Mouse (Mus musculus) yolk sac, embryonic 10.5 days (tissue): ENCODE measurements around the gene Med11.
"Not testable (repeated sequence)": the region's sequence is repeated elsewhere in the genome, so short reads cannot be mapped to it uniquely, and the experiment has no call there.

Source experiments
- DNase-seq: peaks from one replicate; pipeline ENCODE4 v3.0.0-alpha.2; 2017; ENCODE audit warnings: low spot score

Gene Med11

GRCm38 (mm10) chr11:70451797-70452498, at the start of gene Med11:
TSS of gene Med11 (plus strand) at chr11:70451919.
- DNase-seq, result peak; percentile 99

DNA sequence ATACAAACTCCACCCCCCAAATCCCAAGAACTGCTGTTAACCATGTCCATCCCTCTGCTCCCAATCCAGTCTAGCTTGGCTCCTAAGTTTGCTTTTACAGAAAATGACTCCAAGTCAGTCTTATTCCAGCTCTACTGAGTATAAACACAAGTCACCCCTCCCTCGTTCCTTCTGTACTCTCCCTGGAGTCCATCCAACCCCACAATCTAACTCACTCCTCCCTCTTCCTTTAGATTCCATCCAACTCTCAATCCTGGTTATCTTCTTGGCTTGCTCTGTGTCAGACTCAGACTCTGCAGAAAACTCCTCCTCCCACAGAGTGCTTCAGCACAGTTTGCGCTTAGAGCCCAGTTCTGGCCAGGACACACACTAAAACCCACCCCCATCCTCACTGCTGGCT, 48.1 kb upstream of the Med11 start:
- DNase-seq, result no peak

- peak; percentile 98 for DNase-seq
Measured at GRCm38 (mm10) chr11:70409594-70410296, 42.0 kb upstream of the Med11 start, which contains the start of gene Pelp1. TSS of gene Pelp1 (minus strand) at chr11:70410031.

- no peak for DNase-seq
Measured at GRCm38 (mm10) chr11:70410297-70410643, 41.4 kb upstream of the Med11 start.

DNA sequence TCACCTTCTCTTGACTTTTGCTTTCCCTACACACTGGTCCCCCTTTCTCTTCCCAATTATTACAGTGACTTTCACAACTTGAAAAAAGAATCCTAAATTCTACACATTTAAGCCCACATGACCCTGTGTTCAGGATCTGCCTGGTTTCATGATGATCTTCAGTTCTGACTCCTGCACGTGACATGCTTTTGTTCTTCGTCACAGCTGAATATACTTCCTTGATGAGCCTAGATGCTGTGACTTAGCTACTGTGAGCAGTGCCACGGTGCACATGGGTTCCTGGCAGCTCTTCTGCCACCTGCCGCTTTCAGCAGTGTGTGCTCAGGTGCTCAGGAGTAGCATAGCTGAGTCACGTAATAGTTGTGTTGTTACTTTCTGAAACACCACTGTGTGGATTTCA, 39.1 kb upstream of the Med11 start:
- no peak for DNase-seq

DNA sequence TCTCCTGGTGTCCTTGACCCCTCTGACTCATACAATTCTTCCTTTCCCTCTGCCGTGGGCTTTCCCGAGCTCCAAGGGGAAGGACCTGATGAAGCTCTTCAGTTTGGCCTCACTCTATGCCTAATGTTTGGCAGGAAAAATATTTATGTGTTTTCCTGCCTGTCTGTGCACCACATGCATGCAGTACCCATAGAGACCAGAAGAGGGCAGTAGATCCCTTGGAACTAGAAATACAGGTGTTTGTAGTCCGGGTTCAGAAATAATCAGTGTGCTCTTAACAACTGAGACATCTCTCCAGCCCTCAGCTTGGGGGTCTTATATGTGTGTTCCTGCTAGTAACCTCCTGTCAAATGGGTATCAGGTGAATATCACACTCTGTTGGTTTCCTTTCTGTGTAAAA, 37.8 kb upstream of the Med11 start:
- peak; percentile 69 for DNase-seq

GRCm38 (mm10) chr11:70418199-70418598, 33.5 kb upstream of the Med11 start:
- DNase-seq, result no peak

DNA sequence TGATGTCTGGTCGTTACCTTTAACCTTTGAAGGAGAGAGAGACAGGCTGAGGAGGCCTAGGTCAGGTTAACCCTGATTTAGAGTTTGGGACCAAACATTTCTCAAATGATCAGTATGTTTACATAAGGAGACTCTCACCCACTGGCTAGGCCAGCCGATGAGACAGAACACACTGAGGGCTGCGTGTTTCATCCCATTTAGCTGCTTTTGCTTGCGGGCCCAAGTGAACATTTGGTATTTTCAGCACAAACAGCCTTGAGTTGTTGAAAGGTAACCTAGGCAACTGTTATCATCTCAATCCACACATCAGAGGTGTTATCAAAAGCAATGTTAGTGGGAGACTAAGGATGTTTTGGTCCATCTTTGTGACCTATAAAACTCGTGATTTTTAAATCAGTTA, 32.2 kb upstream of the Med11 start:
- no peak for DNase-seq

DNA sequence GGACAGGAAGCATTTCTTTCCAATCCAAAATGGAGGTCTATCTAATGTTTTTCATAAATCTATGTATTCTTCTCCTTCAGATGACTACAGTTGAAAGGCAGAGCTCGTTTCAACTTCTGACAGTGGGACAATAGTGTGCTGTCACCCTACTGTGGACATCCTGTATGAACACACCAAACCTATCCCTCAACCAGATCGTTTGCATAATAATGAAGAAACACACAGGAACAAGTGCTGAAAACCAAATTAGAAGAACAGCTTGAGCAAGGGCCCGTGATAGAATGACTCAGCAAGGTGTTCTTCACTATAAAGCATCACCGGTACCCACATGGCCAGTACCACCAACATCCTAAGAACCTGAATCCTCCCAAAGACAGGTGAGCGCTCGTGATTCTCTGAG, 25.1 kb upstream of the Med11 start:
- DNase-seq, result not testable (repeated sequence)

GRCm38 (mm10) chr11:70431574-70431973, 20.1 kb upstream of the Med11 start:
- DNase-seq, result no peak

DNA sequence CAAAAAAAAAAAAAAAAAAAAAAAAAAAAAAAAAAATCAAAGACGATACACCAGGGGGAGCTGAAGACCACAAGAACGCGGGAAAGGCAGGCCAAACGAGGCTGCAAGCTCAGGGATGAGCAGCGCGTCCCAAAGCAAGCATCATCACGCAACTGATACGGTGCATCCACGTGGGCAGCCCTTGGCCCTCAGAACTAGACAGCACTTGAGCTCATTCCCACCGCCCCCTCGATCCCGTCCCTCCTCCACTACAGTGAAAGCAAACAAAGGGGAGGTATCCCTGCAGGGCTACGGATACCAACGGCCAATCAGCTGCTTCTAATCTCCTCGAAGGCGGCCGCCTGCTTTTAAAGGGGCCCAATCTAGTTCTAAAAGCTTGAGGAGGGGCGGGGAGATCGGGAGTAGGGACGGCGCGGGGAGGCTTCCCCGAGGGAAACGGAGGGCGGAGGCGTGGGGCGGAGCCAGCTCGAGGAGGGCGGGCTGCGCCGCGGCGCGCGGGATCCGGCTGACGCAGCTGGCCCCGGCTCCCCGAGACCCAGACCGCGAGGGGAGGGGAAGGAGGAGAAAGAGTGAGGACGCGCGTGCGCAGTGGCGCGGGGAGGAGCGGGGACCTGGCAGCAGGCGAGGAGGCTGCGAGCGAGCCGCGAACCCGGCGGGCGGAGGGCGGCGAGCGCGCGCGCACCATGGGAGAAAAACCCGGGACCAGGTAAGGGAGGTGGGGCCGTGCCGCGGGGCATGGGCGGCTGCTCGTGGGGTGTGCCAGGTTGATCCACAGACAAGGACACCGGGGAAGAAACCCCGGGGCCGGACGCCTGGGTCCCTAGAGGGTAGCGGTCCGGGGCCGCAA, 19.4 kb upstream of the Med11 start, which contains the start of gene Arrb2:
Gene Arrb2 (plus strand): TSS at position 588 of the 847 bp plus-strand sequence.
- peak; percentile 98 for DNase-seq

GRCm38 (mm10) chr11:70432895-70433568, 18.7 kb upstream of the Med11 start:
- DNase-seq, result no peak

- DNase-seq, result no peak
Measured at GRCm38 (mm10) chr11:70433569-70433943, 18.2 kb upstream of the Med11 start.

DNA sequence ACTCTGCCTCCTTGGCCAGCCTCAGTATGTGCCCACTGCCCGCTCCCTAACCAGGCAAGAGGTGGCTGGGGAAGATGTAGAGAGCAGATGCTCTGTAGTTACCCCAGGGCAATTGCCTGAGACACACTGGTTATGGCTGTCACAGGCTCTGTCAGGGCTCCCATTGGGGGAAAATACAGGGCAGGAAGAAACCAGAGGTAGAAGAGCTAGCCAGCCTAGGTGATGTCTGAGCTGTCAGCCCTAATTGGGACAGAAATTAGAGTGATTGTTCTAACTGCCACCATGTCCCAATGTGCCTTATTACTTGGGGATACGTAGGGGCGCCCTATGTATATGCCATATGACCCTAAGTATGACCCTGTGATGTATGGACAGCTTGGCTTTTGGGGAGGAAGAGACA, 17.8 kb upstream of the Med11 start:
- DNase-seq, result no peak

GRCm38 (mm10) chr11:70435476-70435875, 16.2 kb upstream of the Med11 start:
- DNase-seq, result no peak

DNA sequence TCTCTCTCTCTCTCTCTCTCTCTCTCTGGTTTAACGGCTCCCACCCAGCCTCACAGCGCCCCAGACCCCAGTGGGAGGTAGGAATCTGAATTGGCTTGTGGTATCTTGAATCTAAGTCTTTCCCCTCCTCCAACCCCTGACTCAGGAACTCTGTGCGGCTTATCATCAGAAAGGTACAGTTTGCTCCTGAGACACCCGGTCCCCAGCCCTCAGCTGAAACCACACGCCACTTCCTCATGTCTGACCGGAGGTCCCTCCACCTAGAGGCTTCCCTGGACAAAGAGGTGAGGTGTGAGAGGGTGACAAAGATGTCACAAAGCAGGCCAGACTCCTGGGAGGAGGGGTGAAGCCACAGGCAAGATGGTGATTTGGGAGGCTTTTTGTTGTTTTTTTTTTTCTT, 14.3 kb upstream of the Med11 start:
- DNase-seq, result no peak

DNA sequence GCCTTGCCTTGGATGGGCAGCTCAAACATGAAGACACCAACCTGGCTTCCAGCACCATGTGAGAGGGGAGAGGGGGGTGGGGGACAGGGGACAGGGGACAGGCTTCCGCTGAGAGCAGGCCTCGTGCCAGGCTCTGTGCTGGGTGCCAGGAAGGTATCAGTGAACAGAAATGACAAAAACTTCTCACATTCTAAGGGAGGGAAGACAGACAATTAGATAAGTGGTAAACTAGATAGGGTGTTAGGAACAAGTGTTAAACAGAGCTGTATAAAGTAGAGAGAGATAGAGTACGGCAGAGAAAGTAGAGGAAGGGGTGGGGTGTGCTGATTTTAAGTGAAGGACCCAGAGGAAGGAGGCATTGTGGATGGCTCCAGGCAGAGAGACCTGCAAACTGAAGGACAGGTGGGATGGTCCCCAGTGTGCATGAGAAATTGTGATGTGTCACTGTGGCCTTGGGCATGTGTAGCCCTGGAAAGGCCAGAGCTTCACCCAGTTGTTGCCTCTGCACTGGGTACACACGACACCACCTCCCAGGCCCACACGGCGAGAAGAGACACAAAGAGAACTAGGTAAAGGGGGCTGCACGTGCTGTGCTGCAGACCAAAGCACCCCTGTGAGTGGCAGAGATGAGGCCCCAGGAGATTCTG, 12.9 kb upstream of the Med11 start:
- no peak for DNase-seq

GRCm38 (mm10) chr11:70440637-70441036, 11.1 kb upstream of the Med11 start:
- no peak for DNase-seq

GRCm38 (mm10) chr11:70441882-70442281, 9.8 kb upstream of the Med11 start:
- no peak for DNase-seq

- no peak for DNase-seq
Measured at GRCm38 (mm10) chr11:70443964-70444363, 7.8 kb upstream of the Med11 start.

DNA sequence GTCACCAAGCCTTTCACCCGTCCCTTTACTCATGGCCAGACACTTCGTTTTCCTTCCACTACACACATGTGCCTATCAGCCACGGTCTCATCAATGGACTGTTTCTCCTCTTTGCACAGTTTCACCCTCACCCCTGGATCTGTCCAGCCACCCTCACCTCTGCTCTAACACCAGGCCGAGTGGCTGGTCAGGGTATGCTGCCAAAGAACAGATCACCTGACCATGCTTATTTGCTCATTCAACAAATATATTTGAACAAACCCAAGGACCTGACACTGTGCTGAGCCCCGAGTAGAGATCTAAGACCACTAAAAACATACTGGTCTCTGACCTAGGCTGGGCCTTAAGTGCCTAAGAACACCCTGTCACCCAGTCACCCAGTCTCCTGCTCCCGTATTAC, 7.1 kb upstream of the Med11 start:
- peak; percentile 62 for DNase-seq

DNA sequence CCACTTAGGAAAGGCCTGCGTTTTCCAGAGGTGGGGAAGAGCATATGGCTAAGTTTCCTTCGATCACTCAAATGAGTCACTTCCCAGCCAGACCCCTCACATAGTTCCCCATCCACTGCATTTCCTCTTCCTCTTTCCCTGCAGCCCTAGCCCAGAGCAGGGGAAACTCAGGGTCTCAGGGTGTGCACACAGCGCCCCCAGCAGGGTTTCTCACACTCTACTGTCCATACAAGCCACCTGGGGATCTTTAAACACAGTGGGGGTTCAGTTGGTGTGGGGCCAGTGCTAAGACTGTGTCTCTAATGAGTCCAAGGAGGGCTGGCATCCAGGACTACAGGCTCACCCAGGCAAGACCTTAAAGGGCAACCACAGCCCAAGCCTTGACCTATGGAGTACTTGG, 5.0 kb upstream of the Med11 start:
- DNase-seq, result no peak
